Mouse (Mus musculus) MEL (cell line): ENCODE results near the gene Man2a2. TPM values are rescaled to one million over a fixed set of nuclear protein-coding genes. Genes with fewer than 3 reads are reported as not detected.

ENCODE experiments used
- DNase-seq: peaks from one replicate; pipeline ENCODE4 v3.0.0; 2011; ENCODE audit warnings: low read depth, low spot score
- H3K27ac ChIP-seq: 2 replicates; pipeline ENCODE4 v1.5.1; 2012; ENCODE audit warnings: low read depth, mild to moderate bottlenecking, control low read depth, low read length, moderate library complexity; ENCODE audit not compliant: control insufficient read depth
- H3K27me3 ChIP-seq, 2 experiments: fragments of 150-350 bp in 1 of 2; sonication (generic) in 1 of 2; 2 replicates each; pipeline ENCODE4 v1.6.1; 2012; ENCODE audit warnings: low read length in 2 of 2, mild to moderate bottlenecking in 2 of 2, improper control_type of control experiment in 1 of 2, moderate library complexity in 1 of 2; ENCODE audit not compliant: insufficient read depth in 2 of 2, control insufficient read depth in 1 of 2
- H3K36me3 ChIP-seq, 2 experiments: 2 replicates each; pipeline ENCODE4 v1.6.1; 2012 to 2014; ENCODE audit warnings: low read length in 2 of 2, improper control_type of control experiment in 1 of 2, inconsistent platforms in 1 of 2, mild to moderate bottlenecking in 1 of 2; ENCODE audit not compliant: insufficient read depth in 2 of 2, control insufficient read depth in 1 of 2
- H3K4me1 ChIP-seq, 2 experiments: fragments of 150-350 bp in 1 of 2; sonication (generic) in 1 of 2; 2 replicates each; pipeline ENCODE4 v1.6.1; 2012; ENCODE audit warnings: low read length in 2 of 2, improper control_type of control experiment in 1 of 2, mild to moderate bottlenecking in 1 of 2; ENCODE audit not compliant: insufficient read depth in 2 of 2, control insufficient read depth in 1 of 2
- H3K4me3 ChIP-seq, 2 experiments: fragments of 150-350 bp in 1 of 2; sonication (generic) in 1 of 2; 2 replicates each; pipeline ENCODE4 v1.5.1; 2012; ENCODE audit warnings: low read depth in 2 of 2, low read length in 2 of 2, mild to moderate bottlenecking in 2 of 2, moderate library complexity in 2 of 2, control low read depth in 1 of 2, improper control_type of control experiment in 1 of 2; ENCODE audit not compliant: control insufficient read depth in 1 of 2, insufficient read depth in 1 of 2
- H3K79me2 ChIP-seq: 2 replicates; pipeline ENCODE4 v1.6.1; 2012; ENCODE audit warnings: mild to moderate bottlenecking, low read length, moderate library complexity; ENCODE audit not compliant: control insufficient read depth, poor library complexity, insufficient read depth
- H3K9ac ChIP-seq: 2 replicates; pipeline ENCODE4 v1.6.1; 2012; ENCODE audit warnings: low read depth, mild to moderate bottlenecking, control low read depth, low read length, moderate library complexity; ENCODE audit not compliant: control insufficient read depth, poor library complexity, severe bottlenecking
- H3K9me3 ChIP-seq: fragments of 150-350 bp; sonication (generic); replicated peaks from 2 replicates; pipeline ENCODE4 v1.6.1; 2012; ENCODE audit warnings: mild to moderate bottlenecking, low read length, improper control_type of control experiment, moderate library complexity; ENCODE audit not compliant: insufficient read depth
- BHLHE40 ChIP-seq: IDR thresholded peaks from 2 replicates; pipeline ENCODE4 v1.6.1; 2012; ENCODE audit warnings: low read depth, mild to moderate bottlenecking, inconsistent platforms, low read length, improper control_type of control experiment, borderline replicate concordance
- CHD2 ChIP-seq: IDR thresholded peaks from 2 replicates; pipeline ENCODE4 v1.6.1; 2011; ENCODE audit warnings: low read length, improper control_type of control experiment
- CTCF ChIP-seq, 3 experiments: IDR thresholded peaks in 2 of 3; conservative IDR thresholded peaks in 1 of 3; 2 replicates each; pipeline ENCODE4 v1.5.1; 2011 to 2012; ENCODE audit warnings: low read length in 3 of 3, low read depth in 2 of 3, mild to moderate bottlenecking in 2 of 3, improper control_type of control experiment in 1 of 3, inconsistent platforms in 1 of 3, mixed read lengths in 1 of 3, moderate library complexity in 1 of 3; ENCODE audit not compliant: control insufficient read depth in 1 of 3, insufficient read depth in 1 of 3, poor library complexity in 1 of 3, severe bottlenecking in 1 of 3
- ELF1 ChIP-seq: IDR thresholded peaks from 2 replicates; pipeline ENCODE4 v1.6.1; 2014; ENCODE audit warnings: low read depth, mild to moderate bottlenecking, inconsistent platforms, low read length, improper control_type of control experiment, moderate library complexity
- EP300 ChIP-seq, 2 experiments: IDR thresholded peaks; 2 replicates each; pipeline ENCODE4 v1.6.1; 2011; ENCODE audit warnings: improper control_type of control experiment in 2 of 2, low read length in 2 of 2, low read depth in 1 of 2, mild to moderate bottlenecking in 1 of 2
- GABPA ChIP-seq: IDR thresholded peaks from 2 replicates; pipeline ENCODE4 v1.6.1; 2012; ENCODE audit warnings: low read depth, mild to moderate bottlenecking, inconsistent platforms, low read length, improper control_type of control experiment, moderate library complexity
- GATA1 ChIP-seq: IDR thresholded peaks from 2 replicates; pipeline ENCODE4 v1.6.1; 2011; ENCODE audit warnings: low read depth, low read length, improper control_type of control experiment
- HCFC1 ChIP-seq: IDR thresholded peaks from 2 replicates; pipeline ENCODE4 v1.6.1; 2012; ENCODE audit warnings: low read depth, mild to moderate bottlenecking, inconsistent platforms, low read length, improper control_type of control experiment, moderate library complexity
- JUND ChIP-seq: IDR thresholded peaks from 2 replicates; pipeline ENCODE4 v1.6.1; 2011; ENCODE audit warnings: low read depth, mild to moderate bottlenecking, improper control_type of control experiment, low read length
- KAT2A ChIP-seq: conservative IDR thresholded peaks from 2 replicates; pipeline ENCODE4 v1.6.1; 2012; ENCODE audit warnings: low read depth, low read length, improper control_type of control experiment, inconsistent platforms
- MAFK ChIP-seq: IDR thresholded peaks from 2 replicates; pipeline ENCODE4 v1.6.1; 2011; ENCODE audit warnings: low read depth, mild to moderate bottlenecking, low read length, improper control_type of control experiment, borderline replicate concordance
- MAX ChIP-seq: IDR thresholded peaks from 2 replicates; pipeline ENCODE4 v1.6.1; 2011; ENCODE audit warnings: low read length, improper control_type of control experiment
- MAZ ChIP-seq: IDR thresholded peaks from 2 replicates; pipeline ENCODE4 v1.6.1; 2012; ENCODE audit warnings: low read depth, mild to moderate bottlenecking, inconsistent platforms, low read length, improper control_type of control experiment
- MXI1 ChIP-seq: IDR thresholded peaks from 2 replicates; pipeline ENCODE4 v1.6.1; 2011; ENCODE audit warnings: mild to moderate bottlenecking, low read depth, low read length, improper control_type of control experiment
- MYC ChIP-seq: IDR thresholded peaks from 2 replicates; pipeline ENCODE4 v1.6.1; 2011; ENCODE audit warnings: low read depth, mild to moderate bottlenecking, low read length, improper control_type of control experiment, moderate library complexity
- NELFE ChIP-seq: IDR thresholded peaks from 2 replicates; pipeline ENCODE4 v1.6.1; 2011; ENCODE audit warnings: low read depth, low read length, improper control_type of control experiment
- POLR2AphosphoS5 ChIP-seq: IDR thresholded peaks from 2 replicates; pipeline ENCODE4 v1.6.1; 2012; ENCODE audit warnings: low read depth, borderline replicate concordance, mild to moderate bottlenecking, inconsistent platforms, low read length, moderate library complexity, mixed read lengths
- RCOR1 ChIP-seq: IDR thresholded peaks from 2 replicates; pipeline ENCODE4 v1.6.1; 2012; ENCODE audit warnings: low read depth, mild to moderate bottlenecking, inconsistent platforms, low read length, improper control_type of control experiment
- SIN3A ChIP-seq: IDR thresholded peaks from 2 replicates; pipeline ENCODE4 v1.6.1; 2012; ENCODE audit warnings: low read length, improper control_type of control experiment, inconsistent platforms
- SMC3 ChIP-seq: IDR thresholded peaks from 2 replicates; pipeline ENCODE4 v1.6.1; 2011; ENCODE audit warnings: low read depth, low read length, improper control_type of control experiment
- TCF12 ChIP-seq: IDR thresholded peaks from 2 replicates; pipeline ENCODE4 v1.6.1; 2014; ENCODE audit warnings: low read depth, mild to moderate bottlenecking, inconsistent platforms, low read length, improper control_type of control experiment, moderate library complexity
- UBTF ChIP-seq: IDR thresholded peaks from 2 replicates; pipeline ENCODE4 v1.6.1; 2012; ENCODE audit warnings: low read depth, mild to moderate bottlenecking, inconsistent platforms, low read length, improper control_type of control experiment, moderate library complexity, borderline replicate concordance; ENCODE audit not compliant: insufficient read depth
- USF1 ChIP-seq: IDR thresholded peaks from 2 replicates; pipeline ENCODE4 v1.6.1; 2014; ENCODE audit warnings: low read depth, mild to moderate bottlenecking, inconsistent platforms, low read length, improper control_type of control experiment, moderate library complexity
- USF2 ChIP-seq, 2 experiments: IDR thresholded peaks; 2 replicates each; pipeline ENCODE4 v1.6.1; 2011 to 2012; ENCODE audit warnings: improper control_type of control experiment in 2 of 2, low read length in 2 of 2, borderline replicate concordance in 1 of 2, inconsistent platforms in 1 of 2, low read depth in 1 of 2, mild to moderate bottlenecking in 1 of 2; ENCODE audit not compliant: insufficient read depth in 1 of 2
- ZC3H11A ChIP-seq: IDR thresholded peaks from 2 replicates; pipeline ENCODE4 v1.6.1; 2012; ENCODE audit warnings: low read depth, mild to moderate bottlenecking, inconsistent platforms, low read length, improper control_type of control experiment
- ZMIZ1 ChIP-seq: IDR thresholded peaks from 2 replicates; pipeline ENCODE4 v1.6.1; 2012; ENCODE audit warnings: low read depth, mild to moderate bottlenecking, inconsistent platforms, low read length, improper control_type of control experiment, moderate library complexity
- polyA plus RNA-seq, 2 experiments: library from polyadenylated mRNA; stranded (reverse) in 1 of 2; unstranded in 1 of 2; fragments of >175 nt in 1 of 2; fragments of >200 nt in 1 of 2; gene quantifications; 2 replicates each; pipeline versions ENCODE4 v1.2.1 to v1.2.4; 2012; ENCODE audit warnings: low replicate concordance in 2 of 2, low read depth in 1 of 2; ENCODE audit not compliant: insufficient read length in 2 of 2, insufficient read depth in 1 of 2, missing spikeins in 1 of 2
- total RNA-seq: library from RNA; depleted of rRNA; stranded (reverse); fragments of 300-350 nt; gene quantifications from 2 replicates; pipeline ENCODE4 v1.2.3, GENCODE M21; 2012

Gene Man2a2
- total and polyA plus RNA-seq, 3 experiments = 19.2 to 38.6 TPM; not detected in 1

- Histone ChIP-seq H3K27ac (no peak overlapping the region), H3K4me3 (no peak overlapping the region), H3K9ac (no peak overlapping the region), H3K9me3 (no peaks in the 10 kb centered on the region), H3K4me1 (peaks cover 0 to 18% of the 10 kb centered on the region in 2 experiments; a peak in 3 of 4 replicates), H3K27me3 (no peaks in the 10 kb centered on the region), H3K79me2 (peaks cover 11% of the 10 kb centered on the region), H3K36me3 (peaks cover 6 to 11% of the 10 kb centered on the region in 2 experiments)
- no peak for DNase-seq
- TF ChIP-seq MXI1 = no peak
- no peak for TF ChIP-seq CTCF (IDR thresholded peaks at IDR 0.05 in 2 of 3, conservative IDR thresholded peaks at IDR 0.05 in 1 of 3; ENCODE audit: control insufficient read depth in 1 of 3, insufficient read depth in 1 of 3, low read depth in 2 of 3, low read length in 3 of 3, poor library complexity in 1 of 3, severe bottlenecking in 1 of 3)
- TF ChIP-seq GABPA = no peak
- no peak for TF ChIP-seq HCFC1
- TF ChIP-seq GATA1 = no peak
- no peak for TF ChIP-seq BHLHE40
- no peak for TF ChIP-seq MYC
- no peak for TF ChIP-seq KAT2A
- TF ChIP-seq UBTF = no peak
- TF ChIP-seq USF2 (IDR thresholded peaks at IDR 0.05; ENCODE audit: borderline replicate concordance in 1 of 2, insufficient read depth in 1 of 2, low read depth in 1 of 2, low read length in 2 of 2) = no peak
- TF ChIP-seq JUND = no peak
- TF ChIP-seq NELFE = no peak
- TF ChIP-seq USF1 = no peak
- no peak for TF ChIP-seq ZMIZ1
- TF ChIP-seq SIN3A = no peak
Observed at GRCm38 (mm10) chr7:80336932-80337331, 34.2 kb downstream of the Man2a2 start.

DNA sequence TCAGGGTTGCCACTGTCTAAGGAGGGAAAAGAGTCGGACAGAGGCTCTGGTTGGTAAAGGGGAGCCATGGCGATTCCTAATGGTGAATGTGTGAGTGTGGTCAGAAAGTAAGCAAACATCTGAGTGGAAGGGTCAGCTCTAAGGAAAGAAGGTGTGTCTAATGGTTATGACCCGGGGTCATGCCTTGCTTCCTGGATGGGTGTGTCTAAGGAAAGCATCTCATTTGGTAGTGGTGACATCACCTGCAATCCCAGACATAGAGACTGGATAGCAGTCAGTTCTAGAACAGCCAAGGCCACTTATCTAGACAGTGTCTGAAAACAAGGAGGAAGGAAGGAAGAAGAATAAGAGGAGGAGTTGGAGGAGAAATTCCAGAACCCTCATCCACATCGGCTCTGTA, 36.3 kb downstream of the Man2a2 start:
- TF ChIP-seq MAFK (no peak), MAZ (no peak), POLR2AphosphoS5 (no peak), EP300 (IDR thresholded peaks at IDR 0.05; ENCODE audit: low read depth in 1 of 2, low read length in 2 of 2) (no peak), MAX (no peak), TCF12 (no peak), MXI1 (no peak), CHD2 (no peak), SIN3A (no peak), ZC3H11A (no peak), UBTF (no peak), ELF1 (no peak), MYC (no peak), BHLHE40 (no peak), HCFC1 (no peak), SMC3 (no peak), RCOR1 (no peak), KAT2A (no peak), CTCF (IDR thresholded peaks at IDR 0.05 in 2 of 3, conservative IDR thresholded peaks at IDR 0.05 in 1 of 3; ENCODE audit: control insufficient read depth in 1 of 3, insufficient read depth in 1 of 3, low read depth in 2 of 3, low read length in 3 of 3, poor library complexity in 1 of 3, severe bottlenecking in 1 of 3) (no peak)
- peaks cover 10% of the 10 kb centered on the region for H3K79me2 ChIP-seq
- no peak overlapping the region for H3K4me3 ChIP-seq
- H3K27me3 ChIP-seq = no peaks in the 10 kb centered on the region
- H3K9me3 ChIP-seq = no peaks in the 10 kb centered on the region
- no peak for DNase-seq
- no peak overlapping the region for H3K9ac ChIP-seq
- H3K27ac ChIP-seq = no peak overlapping the region
- H3K4me1 ChIP-seq = peaks cover 0 to 9% of the 10 kb centered on the region in 2 experiments; a peak in 2 of 4 replicates
- H3K36me3 ChIP-seq = peaks cover 6 to 12% of the 10 kb centered on the region in 2 experiments
